Mouse (Mus musculus) monocyte, adult 2 months (primary cell): ENCODE results near the gene Pcsk6.

Experiments used
- DNase-seq, 2 experiments: peaks; one replicate each; pipeline ENCODE4 v3.0.0; 2022; ENCODE audit warnings: low spot score in 2 of 2, low read depth in 1 of 2

The Pcsk6 gene

GRCm38 (mm10) chr7:65880666-65881289 is 19.2 kb downstream of the Pcsk6 start:
- DNase-seq, result no peak

- no peak for DNase-seq
These were observed 19.8 kb downstream of the Pcsk6 start for GRCm38 (mm10) chr7:65881290-65881688.

GRCm38 (mm10) chr7:65884928-65885327 is 23.4 kb downstream of the Pcsk6 start:
- DNase-seq, result no peak

- DNase-seq, result no peak
These were observed 24.3 kb downstream of the Pcsk6 start for GRCm38 (mm10) chr7:65885819-65886218.

- DNase-seq, result no peak
These were observed 30.3 kb downstream of the Pcsk6 start for GRCm38 (mm10) chr7:65891831-65892230.

GRCm38 (mm10) chr7:65892264-65892828 is 30.8 kb downstream of the Pcsk6 start:
- DNase-seq, result no peak

- no peak for DNase-seq
These were observed 32.0 kb downstream of the Pcsk6 start for GRCm38 (mm10) chr7:65893546-65893945.

GRCm38 (mm10) chr7:65895262-65895661 is 33.7 kb downstream of the Pcsk6 start:
- DNase-seq, result no peak

- DNase-seq, result no peak
These were observed 39.7 kb downstream of the Pcsk6 start for GRCm38 (mm10) chr7:65901231-65901630.

GRCm38 (mm10) chr7:65902471-65903180 is 41.1 kb downstream of the Pcsk6 start:
- DNase-seq, result no peak

GRCm38 (mm10) chr7:65903456-65903855 is 41.9 kb downstream of the Pcsk6 start:
- no peak for DNase-seq

- DNase-seq, result no peak
These were observed 45.2 kb downstream of the Pcsk6 start for GRCm38 (mm10) chr7:65906528-65907272.

GRCm38 (mm10) chr7:65909343-65910127 is 48.0 kb downstream of the Pcsk6 start:
- no peak for DNase-seq

GRCm38 (mm10) chr7:65913088-65913610 is 51.6 kb downstream of the Pcsk6 start:
- no peak for DNase-seq

- DNase-seq, result no peak
These were observed 53.3 kb downstream of the Pcsk6 start for GRCm38 (mm10) chr7:65914761-65915301.

GRCm38 (mm10) chr7:65915821-65916220 is 54.3 kb downstream of the Pcsk6 start:
- no peak for DNase-seq

- DNase-seq, result no peak
These were observed 55.0 kb downstream of the Pcsk6 start for GRCm38 (mm10) chr7:65916566-65916965.

GRCm38 (mm10) chr7:65918431-65918830 is 56.9 kb downstream of the Pcsk6 start:
- DNase-seq, result no peak

GRCm38 (mm10) chr7:65929398-65929797 is 67.9 kb downstream of the Pcsk6 start:
- no peak for DNase-seq

GRCm38 (mm10) chr7:65930478-65930877 is 68.9 kb downstream of the Pcsk6 start:
- DNase-seq, result no peak
